Mouse (Mus musculus) small intestine, adult 2 months (tissue): ENCODE data around the gene Gba.

Source experiments
- CTCF ChIP-seq: fragments of 200-500 bp; IDR thresholded peaks from 2 replicates; pipeline ENCODE4 v1.5.1; 2012; ENCODE audit warnings: low read depth, mild to moderate bottlenecking, control low read depth, inconsistent platforms, low read length, moderate library complexity, mixed read lengths; ENCODE audit not compliant: insufficient replicate concordance, insufficient read length; ENCODE audit errors: extremely low read depth
- POLR2A ChIP-seq: fragments of 200-500 bp; IDR thresholded peaks from 2 replicates; pipeline ENCODE4 v1.6.1; 2012; ENCODE audit warnings: low read depth, mild to moderate bottlenecking, control low read depth, inconsistent platforms, low read length, moderate library complexity

DNA sequence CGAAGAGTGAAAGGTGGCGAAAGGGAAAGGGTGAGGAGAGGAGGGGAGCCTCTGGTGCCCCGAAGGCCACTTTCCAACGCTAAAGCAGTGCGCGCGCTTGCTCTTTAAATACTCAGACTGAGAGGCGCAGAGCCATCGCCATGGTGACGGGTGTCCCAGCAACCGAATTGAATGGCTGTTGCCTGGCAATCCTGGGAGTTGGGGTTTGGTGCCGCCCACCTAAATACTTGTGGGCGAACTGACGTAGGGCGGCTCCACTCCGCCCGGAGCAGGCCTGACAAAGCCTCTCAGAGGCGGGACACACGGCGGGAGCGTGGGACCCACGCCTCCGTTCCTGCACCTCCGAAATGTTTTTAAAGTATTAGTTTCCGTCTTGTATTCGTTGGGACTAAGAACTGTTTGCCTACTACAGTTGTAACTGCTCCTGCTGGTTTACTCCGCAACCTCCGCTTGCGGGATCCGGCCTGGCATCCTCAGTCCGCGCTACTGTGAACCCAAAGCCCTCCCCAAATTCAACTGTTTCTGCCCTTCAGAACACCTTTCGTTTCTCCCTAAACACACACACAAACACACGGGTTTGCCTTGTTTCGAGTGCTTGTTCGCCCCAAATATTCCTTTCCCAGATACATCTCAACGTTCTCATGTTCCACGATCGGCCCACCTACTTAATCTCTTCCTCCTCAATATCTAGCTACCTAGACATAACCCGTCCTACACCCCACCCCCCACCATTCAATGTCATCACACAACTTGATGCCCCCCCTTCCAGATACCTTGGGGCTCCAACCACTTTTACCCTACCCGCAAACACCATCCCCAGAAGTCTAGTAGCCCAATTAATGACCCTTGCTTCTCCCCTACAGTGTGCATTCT is 24.8 kb downstream of the Gba start:
- TF ChIP-seq CTCF (no peak), POLR2A (peak; percentile 54; the same call in 1 of the 2 replicates)
